Mouse (Mus musculus): ENCODE data around the gene Vmn1r223. TPM values are rescaled to one million over a fixed set of nuclear protein-coding genes. Genes with fewer than 3 reads are reported as not detected.

The Vmn1r223 gene
- total RNA-seq, 2 experiments from 2014 or later, result not detected

Other genes starting within 250 kb of the Vmn1r223 start
- not detected for gene Vmn1r213, start 239.5 kb upstream of the Vmn1r223 start, total RNA-seq (2021)
- not detected for gene Vmn1r214, start 216.7 kb upstream of the Vmn1r223 start, total RNA-seq (2021)
- gene Vmn1r215, start 179.1 kb upstream of the Vmn1r223 start, total RNA-seq (2021), result not detected
- not detected for gene Vmn1r217, start 128.9 kb upstream of the Vmn1r223 start, total RNA-seq (2021)
- gene Vmn1r218, start 114.0 kb upstream of the Vmn1r223 start, total RNA-seq (2021), result not detected
- gene Vmn1r219, start 87.8 kb upstream of the Vmn1r223 start, total RNA-seq (2021), result not detected
- not detected for gene Vmn1r220, start 59.2 kb upstream of the Vmn1r223 start, total RNA-seq (2021)
- not detected for gene Vmn1r221, start 33.0 kb upstream of the Vmn1r223 start, total RNA-seq (2021)
- not detected for gene Vmn1r222, start 11.2 kb upstream of the Vmn1r223 start, total RNA-seq (2021)
- gene Zfp322a, start 122.1 kb downstream of the Vmn1r223 start, total RNA-seq (2021), result 10 to 100 TPM in 1 of 2 experiments, 1 to 10 TPM in 1; 8.8 to 10.3 TPM
- 1 to 10 TPM; 2.9 to 3.7 TPM for gene Abt1, start 176.7 kb downstream of the Vmn1r223 start, total RNA-seq (2021)
- gene Btn1a1, start 218.8 kb downstream of the Vmn1r223 start, total RNA-seq (2021), result not detected
- gene Btn2a2, start 241.7 kb downstream of the Vmn1r223 start, total RNA-seq (2021), result not detected